Mouse (Mus musculus) liver, adult 10 weeks (tissue): ENCODE measurements around the gene Zfp275. TPM values are rescaled to one million over a fixed set of nuclear protein-coding genes. Genes with fewer than 3 reads are reported as not detected.

ENCODE experiments used
- polyA plus RNA-seq: library from polyadenylated mRNA; stranded (reverse); fragments of 350-450 nt; fragmentation: Illumina TruSeq; extraction: RNeasy Lipid Tissue Mini Kit (QIAGEN cat#74804); gene quantifications from one replicate; pipeline ENCODE4 v1.2.3, GENCODE M21; 2014; ENCODE audit warnings: low read depth, low replicate concordance

Zfp275 gene
- 6.0 TPM for polyA plus RNA-seq

GRCm38 (mm10) chrX:73342483-73342895 is at the start of gene Zfp275:
TSS of gene Zfp275 (plus strand) at chrX:73342621.

GRCm38 (mm10) chrX:73292876-73293275 is 49.5 kb upstream of the Zfp275 start, which contains the start of the genes Xlr5a and Xlr5c:
TSS of gene Xlr5a (minus strand) at chrX:73292976.
TSS of gene Xlr5c (minus strand) at chrX:73292976.

GRCm38 (mm10) chrX:73336740-73337139 is 5.7 kb upstream of the Zfp275 start, which contains the start of gene Gm45015:
TSS of gene Gm45015 (minus strand) at chrX:73336840.

GRCm38 (mm10) chrX:73398636-73399035 is 56.2 kb downstream of the Zfp275 start, which contains the start of gene Gm18336:
TSS of gene Gm18336 (minus strand) at chrX:73398736.

Other genes with a start within 250 kb of the Zfp275 start
- gene Xlr3a, start 245.5 kb upstream of the Zfp275 start, polyA plus RNA-seq: 19.4 TPM
- gene Gm14685, start 225.6 kb upstream of the Zfp275 start, polyA plus RNA-seq: not detected
- gene Xlr5b, start 193.8 kb upstream of the Zfp275 start, polyA plus RNA-seq: not detected
- gene DXBay18, start 193.2 kb upstream of the Zfp275 start, polyA plus RNA-seq: not detected
- gene Spin2d, start 165.6 kb upstream of the Zfp275 start, polyA plus RNA-seq: not detected
- gene Xlr3b, start 150.4 kb upstream of the Zfp275 start, polyA plus RNA-seq: 1.2 TPM
- 1.3 TPM for gene Xlr4b, start 128.3 kb upstream of the Zfp275 start, polyA plus RNA-seq
- 4.0 TPM for gene F8a, start 114.3 kb upstream of the Zfp275 start, polyA plus RNA-seq
- not detected for gene Xlr4c, start 99.5 kb upstream of the Zfp275 start, polyA plus RNA-seq
- not detected for gene Xlr3c, start 77.2 kb upstream of the Zfp275 start, polyA plus RNA-seq
- gene Xlr5a, start 49.6 kb upstream of the Zfp275 start, polyA plus RNA-seq: not detected
- gene Xlr5c, start 49.6 kb upstream of the Zfp275 start, polyA plus RNA-seq: not detected
- gene Gm45015, start 5.8 kb upstream of the Zfp275 start, polyA plus RNA-seq: not detected
- gene Gm18336, start 56.1 kb downstream of the Zfp275 start, polyA plus RNA-seq: not detected
- not detected for gene Zfp92, start 68.5 kb downstream of the Zfp275 start, polyA plus RNA-seq
- not detected for gene Trex2, start 92.7 kb downstream of the Zfp275 start, polyA plus RNA-seq
- gene Haus7, start 116.4 kb downstream of the Zfp275 start, polyA plus RNA-seq: 8.2 TPM
- gene Bgn, start 141.0 kb downstream of the Zfp275 start, polyA plus RNA-seq: 75.2 TPM
- not detected for gene Atp2b3, start 160.5 kb downstream of the Zfp275 start, polyA plus RNA-seq